Mouse (Mus musculus): ENCODE data around the gene Maz. TPM values are rescaled to one million over a fixed set of nuclear protein-coding genes. Genes with fewer than 3 reads are reported as not detected.

Maz gene
- total RNA-seq, 2 experiments from 2014 or later: 64.0 to 66.1 TPM

Small RNA genes within 50 kb of the gene (microRNA-seq; reads per million reads assigned to microRNA genes)
- gene Gm44343 (ENCODE audit: borderline replicate concordance in 2 of 2): 0 reads per million in 2 experiments

Other genes starting within 250 kb of the Maz start
- under 1 TPM; 0.20 to 0.62 TPM for gene Tbx6, start 245.6 kb downstream of the Maz start, total RNA-seq (2021)
- 10 to 100 TPM; 21.7 to 26.8 TPM for gene Ppp4c, start 234.5 kb downstream of the Maz start, total RNA-seq (2021)
- 10 to 100 TPM; 50.5 to 55.3 TPM for gene Fam57b, start 229.4 kb downstream of the Maz start, total RNA-seq (2021)
- gene 4930451I11Rik, start 195.4 kb downstream of the Maz start, total RNA-seq (2021): not detected
- not detected for gene Doc2a, start 179.6 kb downstream of the Maz start, total RNA-seq (2021)
- gene Hirip3, start 165.1 kb downstream of the Maz start, total RNA-seq (2021): 1 to 10 TPM; 4.2 to 5.0 TPM
- 10 to 100 TPM; 11.2 to 11.8 TPM for gene Ino80e, start 164.7 kb downstream of the Maz start, total RNA-seq (2021)
- 10 to 100 TPM; 20.3 to 26.4 TPM for gene Taok2, start 142.3 kb downstream of the Maz start, total RNA-seq (2021)
- 1 to 10 TPM; 8.2 to 9.1 TPM for gene Tmem219, start 104.1 kb downstream of the Maz start, total RNA-seq (2021)
- 1 to 10 TPM; 1.8 to 2.2 TPM for gene Kctd13, start 98.2 kb downstream of the Maz start, total RNA-seq (2021)
- gene Asphd1, start 77.5 kb downstream of the Maz start, total RNA-seq (2021): not detected
- gene Sez6l2, start 76.5 kb downstream of the Maz start, total RNA-seq (2021): 1 to 10 TPM; 1.6 to 1.7 TPM
- gene Cdipt, start 51.1 kb downstream of the Maz start, total RNA-seq (2021): 10 to 100 TPM; 30.5 to 31.2 TPM
- gene Cdiptos, start 50.9 kb downstream of the Maz start, total RNA-seq (2021): not detected
- gene Mvp, start 12.4 kb downstream of the Maz start, total RNA-seq (2021): 10 to 100 TPM; 20.4 to 23.3 TPM
- not detected for gene Pagr1b, start 10.6 kb downstream of the Maz start, total RNA-seq (2021)
- gene Pagr1a, start 9.7 kb downstream of the Maz start, total RNA-seq (2021): 1 to 10 TPM; 2.4 to 8.7 TPM
- 10 to 100 TPM; 15.9 to 17.5 TPM for gene Gm42742, start 5.9 kb downstream of the Maz start, total RNA-seq (2021)
- gene Prrt2, start 5.8 kb downstream of the Maz start, total RNA-seq (2021): under 1 TPM; 0.77 to 0.86 TPM
- gene Kif22, start 15.4 kb upstream of the Maz start, total RNA-seq (2021): 1 to 10 TPM; 1.8 to 2.3 TPM
- gene Zg16, start 60.3 kb upstream of the Maz start, total RNA-seq (2021): not detected
- gene AI467606, start 64.3 kb upstream of the Maz start, total RNA-seq (2021): under 1 TPM; 0.59 to 0.91 TPM
- under 1 TPM; 0.43 to 0.51 TPM for gene Qprt, start 95.2 kb upstream of the Maz start, total RNA-seq (2021)
- gene Spn, start 110.8 kb upstream of the Maz start, total RNA-seq (2021): under 1 TPM; 0.13 to 0.16 TPM
- 10 to 100 TPM; 26.2 to 28.2 TPM for gene Cd2bp2, start 169.0 kb upstream of the Maz start, total RNA-seq (2021)
- 10 to 100 TPM; 32.8 to 34.1 TPM for gene Tbc1d10b, start 181.4 kb upstream of the Maz start, total RNA-seq (2021)
- gene Mylpf, start 181.9 kb upstream of the Maz start, total RNA-seq (2021): over 10,000 TPM; 49,123 to 49,891 TPM
- 1 to 10 TPM; 4.0 to 4.2 TPM for gene Zfp553, start 206.0 kb upstream of the Maz start, total RNA-seq (2021)
- 1 to 10 TPM; 1.5 to 1.7 TPM for gene Sept1, start 206.1 kb upstream of the Maz start, total RNA-seq (2021)
- gene Zfp771, start 217.2 kb upstream of the Maz start, total RNA-seq (2021): 10 to 100 TPM; 15.8 to 16.8 TPM
- 10 to 100 TPM; 26.5 to 28.7 TPM for gene Dctpp1, start 233.7 kb upstream of the Maz start, total RNA-seq (2021)
- gene Sephs2, start 247.0 kb upstream of the Maz start, total RNA-seq (2021): 10 to 100 TPM; 28.6 to 30.7 TPM

Data from gastrocnemius, postnatal 25 days (tissue).